Mouse (Mus musculus) heart, postnatal 0 days (tissue): Measurements from ENCODE around the gene Kif26b. TPM values are rescaled to one million over a fixed set of nuclear protein-coding genes. Genes with fewer than 3 reads are reported as not detected.

Source experiments
- ATAC-seq: fragments of 200-750 bp; cut with Nextera tagmentation; 2 replicates; pipeline ENCODE4 v1.8.0; 2017; ENCODE audit warnings: low read depth, moderate number of reproducible peaks, moderate library complexity; ENCODE audit not compliant: insufficient read depth
- DNase-seq: peaks from one replicate; pipeline ENCODE4 v3.0.0-alpha.2; 2016; ENCODE audit warnings: low spot score
- H3K27ac ChIP-seq: fragments of 300-500 bp; sonication (generic); 2 replicates; pipeline ENCODE4 v1.5.1; 2014; ENCODE audit warnings: low read depth, mild to moderate bottlenecking
- H3K27me3 ChIP-seq: fragments of 300-500 bp; sonication (generic); 2 replicates; pipeline ENCODE4 v1.6.1; 2014; ENCODE audit warnings: low read length, mixed read lengths; ENCODE audit not compliant: control insufficient read depth, insufficient read depth
- H3K36me3 ChIP-seq: fragments of 300-500 bp; sonication (generic); replicated peaks from 2 replicates; pipeline ENCODE4 v1.6.1; 2014; ENCODE audit warnings: low read length, mixed read lengths; ENCODE audit not compliant: control insufficient read depth, insufficient read depth
- H3K4me1 ChIP-seq: fragments of 300-500 bp; sonication (generic); 2 replicates; pipeline ENCODE4 v1.6.1; 2014; ENCODE audit warnings: antibody characterized with exemption; ENCODE audit not compliant: control insufficient read depth, insufficient read depth
- H3K4me2 ChIP-seq: fragments of 300-500 bp; sonication (generic); 2 replicates; pipeline ENCODE4 v1.6.1; 2014; ENCODE audit warnings: low read depth, mild to moderate bottlenecking, low read length, moderate library complexity
- H3K4me3 ChIP-seq: fragments of 300-500 bp; sonication (generic); 2 replicates; pipeline ENCODE4 v1.5.1; 2014; ENCODE audit warnings: low read depth, low read length
- H3K9ac ChIP-seq: fragments of 300-500 bp; sonication (generic); replicated peaks from 2 replicates; pipeline ENCODE4 v1.6.1; 2014; ENCODE audit warnings: low read depth, low read length, mixed read lengths
- H3K9me3 ChIP-seq: fragments of 300-500 bp; sonication (generic); replicated peaks from 2 replicates; pipeline ENCODE4 v1.6.1; 2016; ENCODE audit warnings: low read length; ENCODE audit not compliant: control insufficient read depth
- CTCF ChIP-seq: IDR thresholded peaks from 2 replicates; pipeline ENCODE4 v1.5.1; 2016; ENCODE audit warnings: antibody characterized with exemption, control low read depth, low read depth
- EP300 ChIP-seq: IDR thresholded peaks from 2 replicates; pipeline ENCODE4 v1.6.1; 2016; ENCODE audit warnings: antibody characterized with exemption, low read depth
- WGBS: fragments of 180-500 bp; shearing (Covaris S2); extraction: QIAGEN DNeasy Blood & Tissue Kit; methylation state at CpG from one replicate; pipeline ENCODE4 v1.1.7; 2014; 5-methylcytosine and 5-hydroxymethylcytosine counted together
- polyA plus RNA-seq: library from polyadenylated mRNA; unstranded; fragments of >200 nt; fragmentation: Nextera tagmentation; extraction: Ambion mirVana; gene quantifications from 2 replicates; pipeline ENCODE4 v1.2.1, GENCODE M21; 2015
- total RNA-seq: library from RNA; depleted of rRNA; stranded (reverse); fragments of >200 nt; gene quantifications from 2 replicates; pipeline ENCODE4 v1.2.3, GENCODE M21; 2014; ENCODE audit warnings: low replicate concordance

Kif26b gene
- total and polyA plus RNA-seq, 2 experiments from 2014 or later: 1.8 to 19.8 TPM

DNA sequence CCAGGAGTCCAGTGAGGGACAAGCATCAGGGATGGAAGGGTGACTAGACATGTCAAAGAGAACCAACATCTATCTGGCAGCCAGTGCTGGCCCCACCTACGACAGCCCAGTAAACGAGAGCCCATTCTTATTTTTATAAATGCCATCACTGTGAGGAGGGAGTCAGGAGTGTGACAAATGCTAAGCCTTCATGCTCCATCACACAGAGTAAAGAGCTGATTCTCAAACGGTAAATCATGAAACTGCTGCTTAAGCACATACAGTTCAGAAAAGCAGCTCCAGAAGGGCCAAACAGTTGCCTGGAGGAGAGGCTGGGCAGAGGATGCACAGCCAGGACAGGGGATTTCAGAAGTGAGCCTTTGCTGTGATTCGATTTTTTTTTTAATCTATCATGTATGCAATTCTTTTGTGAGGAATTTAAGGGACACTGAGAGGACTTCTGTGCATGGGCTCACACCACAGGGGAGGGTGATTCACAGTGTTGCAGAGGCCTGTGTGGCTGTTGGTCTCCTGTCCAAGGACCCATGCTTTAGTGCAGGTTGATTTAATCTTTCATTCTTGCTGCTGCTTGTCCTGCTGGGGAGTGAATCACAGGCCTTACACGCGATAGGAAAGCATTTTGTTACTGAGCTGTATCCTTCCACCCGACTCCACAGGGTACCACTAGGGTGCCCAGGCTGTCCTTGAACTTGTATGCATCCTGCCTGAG is 16.4 kb upstream of the Kif26b start:
- 61% methylated on average over 7 of the region's 7 CpGs for whole genome bisulfite sequencing
- Histone ChIP-seq H3K4me3 (no peak overlapping the region), H3K36me3 (no peaks in the 10 kb centered on the region), H3K4me2 (no peak overlapping the region), H3K4me1 (no peaks in the 10 kb centered on the region), H3K27me3 (no peaks in the 10 kb centered on the region), H3K9me3 (no peaks in the 10 kb centered on the region), H3K27ac (no peak overlapping the region), H3K9ac (no peak overlapping the region)
- no peak for DNase-seq
- TF ChIP-seq CTCF (no peak), EP300 (no peak)
- ATAC-seq: no peak

- ATAC-seq: peak; percentile 17; the same call in 1 of the 2 replicates
- H3K9me3 ChIP-seq: no peaks in the 10 kb centered on the region
- no peak for TF ChIP-seq CTCF
- TF ChIP-seq EP300: no peak
- 15% methylated on average over 7 of the region's 8 CpGs for WGBS
- H3K4me3 ChIP-seq: no peak overlapping the region
- H3K27me3 ChIP-seq: no peaks in the 10 kb centered on the region
- no peak overlapping the region for H3K27ac ChIP-seq
- H3K36me3 ChIP-seq: no peaks in the 10 kb centered on the region
- H3K4me2 ChIP-seq: no peak overlapping the region
- no peak overlapping the region for H3K9ac ChIP-seq
- no peaks in the 10 kb centered on the region for H3K4me1 ChIP-seq
- DNase-seq: no peak
Measured at GRCm38 (mm10) chr1:178513954-178514353, 15.0 kb upstream of the Kif26b start.

GRCm38 (mm10) chr1:178515839-178516238 is 13.1 kb upstream of the Kif26b start:
- H3K4me2 ChIP-seq: no peak overlapping the region
- ATAC-seq: peak; percentile 36; the same call in 1 of the 2 replicates
- H3K4me1 ChIP-seq: no peaks in the 10 kb centered on the region
- no peak overlapping the region for H3K27ac ChIP-seq
- no peaks in the 10 kb centered on the region for H3K36me3 ChIP-seq
- TF ChIP-seq EP300 (no peak), CTCF (no peak)
- H3K9me3 ChIP-seq: no peaks in the 10 kb centered on the region
- no peak overlapping the region for H3K9ac ChIP-seq
- DNase-seq: peak; percentile 28
- no peak overlapping the region for H3K4me3 ChIP-seq
- no peaks in the 10 kb centered on the region for H3K27me3 ChIP-seq
- 64% methylated on average over 2 of the region's 2 CpGs for WGBS

GRCm38 (mm10) chr1:178522389-178522788 is 6.5 kb upstream of the Kif26b start:
- H3K4me3 ChIP-seq: no peak overlapping the region
- no peak overlapping the region for H3K4me2 ChIP-seq
- 58% methylated on average over 5 of the region's 5 CpGs for WGBS
- DNase-seq (no peak), ATAC-seq (peak; percentile 34; the same call in 1 of the 2 replicates)
- H3K9me3 ChIP-seq: no peaks in the 10 kb centered on the region
- H3K9ac ChIP-seq: no peak overlapping the region
- no peak overlapping the region for H3K27ac ChIP-seq
- no peaks in the 10 kb centered on the region for H3K36me3 ChIP-seq
- TF ChIP-seq EP300 (no peak), CTCF (no peak)
- 0 out of 2 replicates have a peak, but pooled peaks cover 4% of the 10 kb centered on the region for H3K4me1 ChIP-seq
- no peaks in the 10 kb centered on the region for H3K27me3 ChIP-seq

DNA sequence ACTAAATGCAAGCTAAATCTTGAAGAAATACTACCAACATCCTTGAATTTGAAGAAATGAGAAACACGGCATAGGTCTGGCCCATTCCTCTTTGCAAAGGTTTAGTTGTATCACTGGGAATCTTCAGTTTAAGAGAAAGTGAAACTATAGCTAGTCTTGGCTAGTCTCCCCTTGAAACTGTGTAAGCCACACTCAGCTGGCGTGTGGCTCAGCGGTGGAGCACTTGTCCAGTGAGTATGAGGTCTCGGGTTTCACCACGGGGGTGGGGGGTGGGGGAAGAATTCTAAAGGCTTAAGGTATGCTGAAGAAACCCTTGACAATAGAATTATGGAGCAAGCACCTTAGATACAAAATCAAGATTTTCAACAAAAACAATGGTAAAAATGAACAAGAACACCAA is 5.8 kb upstream of the Kif26b start:
- ATAC-seq: no peak
- H3K27me3 ChIP-seq: peaks cover 1% of the 10 kb centered on the region; the same call in 1 of the 2 replicates
- 0 out of 2 replicates have a peak, but pooled peaks cover 4% of the 10 kb centered on the region for H3K4me1 ChIP-seq
- H3K9ac ChIP-seq: no peak overlapping the region
- WGBS: 49% methylated on average over 5 of the region's 5 CpGs
- no peaks in the 10 kb centered on the region for H3K9me3 ChIP-seq
- no peak for DNase-seq
- no peak overlapping the region for H3K4me3 ChIP-seq
- H3K36me3 ChIP-seq: no peaks in the 10 kb centered on the region
- no peak overlapping the region for H3K27ac ChIP-seq
- TF ChIP-seq EP300: no peak
- no peak for TF ChIP-seq CTCF
- H3K4me2 ChIP-seq: no peak overlapping the region
